Mouse (Mus musculus) liver, embryonic 14.5 days (tissue): ENCODE measurements at regions not wholly inside any gene's neighbourhood (a gene's known extent, or its start where the extent isn't known, plus 50 kb on each side); places are given as distances from the start of the nearest gene placed in this dataset.

ENCODE experiments used
- ATAC-seq: fragments of 200-750 bp; cut with Nextera tagmentation; 2 replicates; pipeline ENCODE4 v1.8.0; 2017; ENCODE audit warnings: moderate number of reproducible peaks, mild to moderate bottlenecking, moderate library complexity; ENCODE audit not compliant: insufficient read depth
- DNase-seq, 3 experiments: peaks; one replicate each; pipeline ENCODE4 v3.0.0-alpha.2; 2012 to 2013; ENCODE audit warnings: low read depth in 3 of 3, low spot score in 3 of 3
- H3K27ac ChIP-seq: fragments of 300-500 bp; sonication (generic); 2 replicates; pipeline ENCODE4 v1.5.1; 2014; ENCODE audit warnings: moderate library complexity, mild to moderate bottlenecking, control low read depth, inconsistent platforms
- H3K27me3 ChIP-seq: fragments of 300-500 bp; sonication (generic); 2 replicates; pipeline ENCODE4 v1.6.1; 2014; ENCODE audit warnings: mild to moderate bottlenecking, low read length, moderate library complexity; ENCODE audit not compliant: control insufficient read depth, insufficient read depth
- H3K36me3 ChIP-seq: fragments of 300-500 bp; sonication (generic); replicated peaks from 2 replicates; pipeline ENCODE4 v1.6.1; 2014; ENCODE audit warnings: low read depth; ENCODE audit not compliant: control insufficient read depth, insufficient read depth
- H3K4me1 ChIP-seq, 2 experiments: fragments of 200-500 bp in 1 of 2; fragments of 300-500 bp in 1 of 2; sonication (generic) in 1 of 2; replicated peaks; 2 replicates each; pipeline ENCODE4 v1.6.1; 2012 to 2014; ENCODE audit warnings: antibody characterized with exemption in 1 of 2, inconsistent platforms in 1 of 2, low read length in 1 of 2; ENCODE audit not compliant: control insufficient read depth in 2 of 2, insufficient read depth in 2 of 2
- H3K4me2 ChIP-seq: fragments of 300-500 bp; sonication (generic); 2 replicates; pipeline ENCODE4 v1.6.1; 2014; ENCODE audit warnings: low read depth, mild to moderate bottlenecking, control low read depth, moderate library complexity
- H3K4me3 ChIP-seq, 2 experiments: fragments of 200-500 bp in 1 of 2; fragments of 300-500 bp in 1 of 2; sonication (generic) in 1 of 2; 2 replicates each; pipeline ENCODE4 v1.5.1; 2012 to 2014; ENCODE audit warnings: low read depth in 2 of 2, low read length in 2 of 2, mild to moderate bottlenecking in 2 of 2, control low read depth in 1 of 2, inconsistent platforms in 1 of 2, moderate library complexity in 1 of 2; ENCODE audit not compliant: insufficient read depth in 1 of 2
- H3K9ac ChIP-seq: fragments of 300-500 bp; sonication (generic); replicated peaks from 2 replicates; pipeline ENCODE4 v1.6.1; 2014; ENCODE audit warnings: mild to moderate bottlenecking, control low read depth, moderate library complexity
- H3K9me3 ChIP-seq: fragments of 300-500 bp; sonication (generic); 2 replicates; pipeline ENCODE4 v1.6.1; 2016; ENCODE audit warnings: low read length, mixed read lengths; ENCODE audit not compliant: control insufficient read depth
- CTCF ChIP-seq: IDR thresholded peaks from 2 replicates; pipeline ENCODE4 v1.5.1; 2016; ENCODE audit warnings: antibody characterized with exemption, low read depth, control low read depth
- EP300 ChIP-seq: IDR thresholded peaks from 2 replicates; pipeline ENCODE4 v1.6.1; 2016; ENCODE audit warnings: antibody characterized with exemption, low read depth
- WGBS: fragments of 180-500 bp; shearing (Covaris S2); extraction: QIAGEN DNeasy Blood & Tissue Kit; methylation state at CpG from one replicate; pipeline ENCODE4 v1.1.7; 2014; ENCODE audit not compliant: insufficient replicate concordance; 5-methylcytosine and 5-hydroxymethylcytosine counted together

- DNase-seq (no peak), ATAC-seq (no peak)
- no peaks in the 10 kb centered on the region for H3K4me1 ChIP-seq
- H3K36me3 ChIP-seq: no peaks in the 10 kb centered on the region
- H3K9me3 ChIP-seq: no peaks in the 10 kb centered on the region
- no peak overlapping the region for H3K4me3 ChIP-seq
- no peak overlapping the region for H3K9ac ChIP-seq
- H3K4me2 ChIP-seq: no peak overlapping the region
- H3K27ac ChIP-seq: no peak overlapping the region
- no peaks in the 10 kb centered on the region for H3K27me3 ChIP-seq
- WGBS: 44% methylated on average over 4 of the region's 4 CpGs
- TF ChIP-seq CTCF: no peak
- no peak for TF ChIP-seq EP300
These were observed 271.7 kb upstream of the Prox1 start for GRCm38 (mm10) chr1:190442166-190442565.

GRCm38 (mm10) chr1:190438789-190439188, 268.3 kb upstream of the Prox1 start:
- Histone ChIP-seq H3K9ac (no peak overlapping the region), H3K36me3 (no peaks in the 10 kb centered on the region), H3K27me3 (no peaks in the 10 kb centered on the region), H3K4me3 (no peak overlapping the region), H3K27ac (no peak overlapping the region), H3K4me1 (no peaks in the 10 kb centered on the region), H3K9me3 (no peaks in the 10 kb centered on the region), H3K4me2 (no peak overlapping the region)
- ATAC-seq: no peak
- no peak for DNase-seq
- TF ChIP-seq EP300 (no peak), CTCF (no peak)
- WGBS: 36% methylated on average over 2 of the region's 2 CpGs

- Histone ChIP-seq H3K9ac (no peak overlapping the region), H3K9me3 (no peaks in the 10 kb centered on the region), H3K4me2 (no peak overlapping the region), H3K4me3 (no peak overlapping the region), H3K27me3 (no peaks in the 10 kb centered on the region), H3K27ac (no peak overlapping the region), H3K36me3 (no peaks in the 10 kb centered on the region), H3K4me1 (no peaks in the 10 kb centered on the region)
- WGBS: 63% methylated on average over 9 of the region's 9 CpGs
- ATAC-seq (no peak), DNase-seq (no peak)
- no peak for TF ChIP-seq CTCF
- no peak for TF ChIP-seq EP300
These were observed 252.4 kb upstream of the Prox1 start for GRCm38 (mm10) chr1:190422874-190423273.

- Histone ChIP-seq H3K4me2 (no peak overlapping the region), H3K27me3 (no peaks in the 10 kb centered on the region), H3K27ac (no peak overlapping the region), H3K36me3 (no peaks in the 10 kb centered on the region), H3K4me1 (no peaks in the 10 kb centered on the region), H3K4me3 (no peak overlapping the region), H3K9me3 (no peaks in the 10 kb centered on the region), H3K9ac (no peak overlapping the region)
- DNase-seq (no peak), ATAC-seq (no peak)
- WGBS: 56% methylated on average over 13 of the region's 13 CpGs
- TF ChIP-seq EP300 (no peak), CTCF (no peak)
These were observed 249.2 kb upstream of the Prox1 start for GRCm38 (mm10) chr1:190419709-190420108.

- no peaks in the 10 kb centered on the region for H3K4me1 ChIP-seq
- TF ChIP-seq EP300 (no peak), CTCF (no peak)
- H3K27ac ChIP-seq: no peak overlapping the region
- H3K4me3 ChIP-seq: no peak overlapping the region
- DNase-seq: no peak
- no peak overlapping the region for H3K4me2 ChIP-seq
- WGBS: 17% methylated on average over 11 of the region's 11 CpGs
- no peaks in the 10 kb centered on the region for H3K9me3 ChIP-seq
- H3K36me3 ChIP-seq: no peaks in the 10 kb centered on the region
- H3K9ac ChIP-seq: no peak overlapping the region
- no peaks in the 10 kb centered on the region for H3K27me3 ChIP-seq
- no peak for ATAC-seq
These were observed 246.8 kb upstream of the Prox1 start for GRCm38 (mm10) chr1:190417326-190417725.
